Mouse (Mus musculus) left cerebral cortex, adult 9 months (tissue): ENCODE results near the gene Spocd1.
A peak's percentile ranks its signal among the peaks of the same experiment; 100 is the strongest.
"Not testable (repeated sequence)": the region's sequence is repeated elsewhere in the genome, so short reads cannot be mapped to it uniquely, and the experiment has no call there.

ENCODE experiments used
- DNase-seq, 2 experiments: peaks; one replicate each; pipeline ENCODE4 v3.0.0; 2022; ENCODE audit warnings: low spot score in 2 of 2

Spocd1 gene

GRCm38 (mm10) chr4:129928949-129929348 is at the start of gene Spocd1:
Spocd1 (plus strand) TSS chr4:129929249.
- no peak for DNase-seq

GRCm38 (mm10) chr4:129880615-129881014 is 48.4 kb upstream of the Spocd1 start:
- DNase-seq = no peak

- no peak for DNase-seq
Measured at GRCm38 (mm10) chr4:129881661-129882060, 47.4 kb upstream of the Spocd1 start.

GRCm38 (mm10) chr4:129882555-129883293 is 46.3 kb upstream of the Spocd1 start:
- DNase-seq = peak in 1 of 2 experiments; percentile 64

GRCm38 (mm10) chr4:129884041-129884930 is 44.8 kb upstream of the Spocd1 start:
- peak in 1 of 2 experiments; percentile 56 for DNase-seq

- no peak for DNase-seq
Measured at GRCm38 (mm10) chr4:129889661-129890060, 39.4 kb upstream of the Spocd1 start.

- DNase-seq = no peak
Measured at GRCm38 (mm10) chr4:129890094-129890493, 39.0 kb upstream of the Spocd1 start.

GRCm38 (mm10) chr4:129894861-129895260 is 34.2 kb upstream of the Spocd1 start:
- no peak for DNase-seq

GRCm38 (mm10) chr4:129898815-129899214 is 30.2 kb upstream of the Spocd1 start:
- not testable (repeated sequence) for DNase-seq

GRCm38 (mm10) chr4:129902394-129902793 is 26.7 kb upstream of the Spocd1 start:
- DNase-seq = no peak

- no peak for DNase-seq
Measured at GRCm38 (mm10) chr4:129903577-129903976, 25.5 kb upstream of the Spocd1 start.

GRCm38 (mm10) chr4:129905032-129905431 is 24.0 kb upstream of the Spocd1 start:
- no peak for DNase-seq

- no peak for DNase-seq
Measured at GRCm38 (mm10) chr4:129906016-129906415, 23.0 kb upstream of the Spocd1 start.

- no peak for DNase-seq
Measured at GRCm38 (mm10) chr4:129908836-129909235, 20.2 kb upstream of the Spocd1 start.

GRCm38 (mm10) chr4:129909261-129909731 is 19.8 kb upstream of the Spocd1 start:
- no peak for DNase-seq

- no peak for DNase-seq
Measured at GRCm38 (mm10) chr4:129912998-129913397, 16.1 kb upstream of the Spocd1 start.

GRCm38 (mm10) chr4:129913761-129914644 is 15.0 kb upstream of the Spocd1 start:
- no peak for DNase-seq

GRCm38 (mm10) chr4:129914686-129915085 is 14.4 kb upstream of the Spocd1 start:
- DNase-seq = no peak

GRCm38 (mm10) chr4:129915349-129915988 is 13.6 kb upstream of the Spocd1 start:
- no peak for DNase-seq

- no peak for DNase-seq
Measured at GRCm38 (mm10) chr4:129916159-129916558, 12.9 kb upstream of the Spocd1 start.

GRCm38 (mm10) chr4:129917016-129917603 is 11.9 kb upstream of the Spocd1 start:
- no peak for DNase-seq
